Mouse (Mus musculus) brown adipose tissue, adult 24 weeks (tissue): Measurements from ENCODE around the gene Serf2. TPM values are rescaled to one million over a fixed set of nuclear protein-coding genes. Genes with fewer than 3 reads are reported as not detected.
A peak's percentile ranks its signal among the peaks of the same experiment; 100 is the strongest.

Experiments used
- H3K27ac ChIP-seq: fragments of 200-500 bp; replicated peaks from 2 replicates; pipeline ENCODE4 v1.5.1; 2012; ENCODE audit warnings: low read depth, mild to moderate bottlenecking, low read length
- H3K4me1 ChIP-seq: fragments of 200-500 bp; 2 replicates; pipeline ENCODE4 v1.6.1; 2012; ENCODE audit warnings: low read length, mixed read lengths; ENCODE audit not compliant: control insufficient read depth, insufficient read depth, insufficient read length
- H3K4me3 ChIP-seq: fragments of 200-500 bp; 2 replicates; pipeline ENCODE4 v1.5.1; 2012; ENCODE audit warnings: low read depth, mild to moderate bottlenecking, low read length, moderate library complexity; ENCODE audit not compliant: insufficient read depth
- polyA plus RNA-seq: library from polyadenylated mRNA; stranded (reverse); fragments of >200 nt; gene quantifications from 2 replicates; pipeline ENCODE4 v1.2.4, GENCODE M21; 2012; ENCODE audit not compliant: missing spikeins, insufficient read depth, insufficient read length

Gene Serf2
- polyA plus RNA-seq, 1 experiment: 583 TPM

GRCm38 (mm10) chr2:121440834-121441605 is 8.0 kb upstream of the Serf2 start:
- H3K4me3 ChIP-seq: no peak overlapping the region
- H3K27ac ChIP-seq: no peak overlapping the region
- H3K4me1 ChIP-seq: 0 out of 2 replicates have a peak, but pooled peaks cover 4% of the 10 kb centered on the region

DNA sequence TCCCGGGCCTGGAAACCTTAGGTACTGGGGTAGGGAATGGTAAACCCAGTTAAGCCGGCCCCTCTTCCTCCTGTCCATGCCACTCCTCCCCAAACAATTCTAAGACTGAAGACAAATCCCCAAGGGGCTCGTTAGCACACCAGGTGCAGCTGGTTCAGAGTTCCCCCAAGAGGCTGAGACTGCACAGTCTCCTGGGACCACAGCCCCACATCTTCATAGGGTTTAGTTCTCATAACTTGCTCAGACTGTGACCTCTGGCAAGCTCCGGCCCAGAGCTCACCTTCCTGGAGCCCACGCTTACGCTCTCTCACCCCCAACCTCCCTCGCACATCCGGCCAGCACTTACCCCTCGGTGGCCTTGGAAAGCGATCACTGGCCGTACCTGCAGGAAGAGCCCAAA is 7.2 kb upstream of the Serf2 start:
- Histone ChIP-seq H3K27ac (no peak overlapping the region), H3K4me1 (0 out of 2 replicates have a peak, but pooled peaks cover 6% of the 10 kb centered on the region), H3K4me3 (peak overlapping the region; percentile 65)

DNA sequence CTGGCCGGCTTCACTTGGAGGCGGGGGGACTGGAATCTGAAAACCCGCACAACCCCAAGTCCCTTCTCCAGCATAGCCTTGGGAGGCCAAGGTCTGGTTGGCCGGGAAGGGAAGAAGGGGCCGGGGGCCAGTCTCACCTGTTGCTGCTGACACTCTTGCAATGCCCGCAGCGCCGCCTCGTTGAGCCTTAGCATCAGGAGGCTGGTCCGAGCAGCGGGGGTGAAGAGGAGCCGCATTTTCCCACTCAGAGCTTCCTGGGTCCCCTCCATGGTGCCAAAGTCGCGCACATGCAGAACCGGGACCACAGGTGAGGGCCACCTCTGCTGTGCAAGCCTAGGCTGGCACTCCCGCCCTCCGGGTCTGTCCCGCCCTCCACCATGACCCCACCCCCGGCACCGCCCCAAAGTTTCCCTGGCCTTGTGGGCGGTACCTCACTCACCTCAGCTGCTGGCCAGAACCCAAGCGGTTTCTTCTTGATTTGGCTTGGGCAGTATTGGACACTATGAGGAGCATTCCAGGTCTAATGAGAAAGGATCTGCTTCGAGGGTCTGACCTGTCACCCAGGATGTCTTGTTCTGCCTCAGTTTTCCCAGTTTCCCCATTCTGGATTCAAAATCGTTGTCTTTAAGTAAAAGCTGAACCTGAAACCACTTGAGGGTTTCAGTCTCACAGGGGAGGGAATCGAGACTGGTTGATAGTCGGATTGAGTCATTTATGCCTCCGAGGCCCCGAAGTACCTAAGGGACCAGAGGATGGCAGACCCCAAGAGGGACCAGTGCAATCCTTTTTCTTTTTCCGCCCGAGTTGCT is 6.5 kb upstream of the Serf2 start:
- H3K4me3 ChIP-seq: peak overlapping the region; percentile 65
- H3K27ac ChIP-seq: no peak overlapping the region
- 0 out of 2 replicates have a peak, but pooled peaks cover 6% of the 10 kb centered on the region for H3K4me1 ChIP-seq

DNA sequence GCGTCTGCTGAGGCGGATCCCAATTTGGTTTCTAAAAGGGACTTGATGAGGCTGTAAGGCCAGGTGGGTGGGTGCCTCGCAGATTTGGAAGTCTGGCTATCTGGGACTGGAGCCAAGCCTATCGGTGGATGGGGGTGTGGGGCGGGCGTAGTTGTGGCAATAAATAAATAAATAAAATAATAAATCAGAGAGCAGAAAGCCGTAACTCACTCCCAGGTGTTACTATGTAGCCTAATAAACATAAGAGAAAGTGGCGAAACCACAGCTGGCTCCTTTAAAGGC is 6.0 kb upstream of the Serf2 start:
- H3K4me3 ChIP-seq: peak overlapping the region; percentile 65
- no peak overlapping the region for H3K27ac ChIP-seq
- H3K4me1 ChIP-seq: 0 out of 2 replicates have a peak, but pooled peaks cover 6% of the 10 kb centered on the region

- Histone ChIP-seq H3K27ac (no peak within 1 kb of the TSS), H3K4me1 (0 out of 2 replicates have a peak, but pooled peaks cover 6% of the 10 kb centered on the region), H3K4me3 (no peak within 1 kb of the TSS)
Observed at GRCm38 (mm10) chr2:121444178-121444577, 4.8 kb upstream of the Serf2 start, which contains the start of gene Ell3. Ell3 (minus strand) TSS chr2:121444278.

DNA sequence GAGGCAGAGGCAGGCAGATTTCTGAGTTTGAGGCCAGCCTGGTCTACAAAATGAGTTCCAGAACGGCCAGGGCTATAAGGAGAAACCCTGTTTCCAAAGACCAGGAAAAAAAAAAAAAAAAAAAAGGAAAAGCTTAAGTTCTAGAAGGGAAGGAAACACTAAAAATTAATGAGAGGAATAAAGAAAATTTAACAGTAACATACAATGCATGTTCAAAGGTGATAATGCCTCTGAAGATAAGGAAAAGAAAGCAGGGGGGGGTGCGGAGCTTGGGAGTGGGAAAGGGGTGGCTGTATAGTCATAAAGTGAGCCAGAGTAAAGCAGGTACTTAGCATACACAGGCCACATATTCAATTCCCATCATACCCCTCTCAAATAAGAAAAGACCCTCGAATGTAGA is 3.9 kb upstream of the Serf2 start:
- H3K4me1 ChIP-seq: 0 out of 2 replicates have a peak, but pooled peaks cover 6% of the 10 kb centered on the region
- no peak overlapping the region for H3K4me3 ChIP-seq
- H3K27ac ChIP-seq: no peak overlapping the region

DNA sequence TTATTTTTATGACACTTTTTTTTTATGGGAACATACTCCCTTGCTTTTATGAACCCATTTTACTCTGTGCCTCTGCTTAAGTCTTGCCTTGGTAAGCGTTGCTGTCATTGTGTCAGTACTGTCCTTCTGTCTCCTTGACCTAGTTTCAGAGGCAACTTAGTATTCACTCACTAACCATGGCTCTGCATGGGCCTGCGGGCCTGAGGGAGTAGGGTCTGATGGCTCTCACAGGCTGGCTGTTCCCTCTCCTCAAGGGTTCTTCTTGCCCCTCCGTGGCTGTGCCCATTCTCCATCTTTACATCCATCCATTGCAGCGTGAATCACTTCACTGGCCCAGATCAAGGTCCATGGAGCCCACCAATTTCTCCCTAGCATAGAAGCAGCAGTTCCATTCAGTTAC is 2.5 kb upstream of the Serf2 start:
- H3K4me1 ChIP-seq: peaks cover 9% of the 10 kb centered on the region; the same call in 1 of the 2 replicates
- no peak overlapping the region for H3K4me3 ChIP-seq
- 0 out of 2 replicates have a peak overlapping the region, but pooled peaks have one; percentile 7 for H3K27ac ChIP-seq

DNA sequence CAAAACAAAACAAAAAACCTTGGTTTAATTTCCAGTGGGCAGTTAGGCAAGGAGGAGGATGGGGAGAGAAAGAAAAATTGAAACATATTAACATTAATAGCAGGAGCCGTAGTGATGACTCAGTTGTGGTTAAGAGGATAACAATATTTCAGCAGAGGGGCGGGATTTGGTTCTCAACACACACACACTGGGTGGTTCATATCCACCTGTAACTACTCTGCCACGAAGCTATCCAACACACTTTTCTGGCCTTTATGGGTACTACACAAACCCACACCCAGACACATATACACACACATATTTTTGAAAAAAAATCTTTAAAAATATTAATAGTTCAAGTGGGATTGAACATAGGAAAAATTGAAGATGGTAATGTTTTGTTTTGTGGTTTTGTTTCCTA is 2.0 kb upstream of the Serf2 start:
- Histone ChIP-seq H3K4me1 (peaks cover 8% of the 10 kb centered on the region; the same call in 1 of the 2 replicates), H3K27ac (no peak overlapping the region), H3K4me3 (no peak overlapping the region)

DNA sequence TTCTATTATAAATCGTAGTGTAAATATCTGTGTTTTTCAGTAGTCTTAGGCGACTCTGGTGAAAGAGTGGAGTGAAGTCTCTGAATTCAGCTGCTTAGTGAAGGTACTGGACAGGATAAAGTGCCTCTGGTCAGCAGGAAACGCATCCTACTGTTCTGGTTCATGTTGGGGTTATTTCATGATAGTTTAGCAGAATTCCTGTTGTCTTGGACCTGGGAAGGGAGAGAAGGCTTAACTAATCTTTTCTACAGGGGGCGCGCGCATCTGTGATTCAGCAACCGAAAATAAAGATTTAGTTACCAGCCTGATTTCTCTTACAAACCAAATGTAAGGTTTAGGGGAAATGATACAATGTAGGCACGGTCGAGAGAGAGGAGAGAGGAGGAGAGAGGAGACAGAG is 859 bp upstream of the Serf2 start:
- H3K4me3 ChIP-seq: peak overlapping the region; percentile 70
- H3K4me1 ChIP-seq: peaks cover 5% of the 10 kb centered on the region; the same call in 1 of the 2 replicates
- peak overlapping the region; percentile 94 for H3K27ac ChIP-seq

- Histone ChIP-seq H3K4me3 (peak overlapping the region; percentile 94), H3K4me1 (peaks cover 5% of the 10 kb centered on the region; the same call in 1 of the 2 replicates), H3K27ac (peak overlapping the region; percentile 92)
Observed at GRCm38 (mm10) chr2:121449545-121450011, 583 bp downstream of the Serf2 start.

DNA sequence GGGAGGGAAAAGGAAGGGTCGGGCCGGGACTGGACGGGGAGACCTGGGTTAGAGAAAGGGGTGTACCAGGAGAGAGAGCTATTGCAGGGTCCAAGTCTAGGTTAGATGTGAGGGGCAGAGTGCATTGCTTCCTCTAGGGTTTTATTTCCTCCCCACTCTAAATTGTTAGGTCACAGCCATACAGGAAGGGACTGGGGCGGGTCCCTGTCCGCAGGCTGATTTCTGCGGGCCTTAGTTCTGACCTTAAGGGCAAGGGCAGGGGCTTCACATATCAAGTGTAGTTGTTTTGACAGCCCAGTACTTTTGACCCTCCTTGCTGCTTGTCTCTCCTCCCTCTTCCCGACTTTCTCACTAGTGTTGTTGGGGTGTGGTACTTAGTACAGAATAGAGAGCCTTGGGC is 1.1 kb downstream of the Serf2 start:
- H3K4me1 ChIP-seq: peaks cover 5% of the 10 kb centered on the region; the same call in 1 of the 2 replicates
- peak overlapping the region; percentile 94 for H3K4me3 ChIP-seq
- peak overlapping the region; percentile 92 for H3K27ac ChIP-seq

- Histone ChIP-seq H3K4me1 (peaks cover 3% of the 10 kb centered on the region; the same call in 1 of the 2 replicates), H3K27ac (no peak overlapping the region), H3K4me3 (no peak overlapping the region)
Observed at GRCm38 (mm10) chr2:121452361-121452760, 3.4 kb downstream of the Serf2 start.

DNA sequence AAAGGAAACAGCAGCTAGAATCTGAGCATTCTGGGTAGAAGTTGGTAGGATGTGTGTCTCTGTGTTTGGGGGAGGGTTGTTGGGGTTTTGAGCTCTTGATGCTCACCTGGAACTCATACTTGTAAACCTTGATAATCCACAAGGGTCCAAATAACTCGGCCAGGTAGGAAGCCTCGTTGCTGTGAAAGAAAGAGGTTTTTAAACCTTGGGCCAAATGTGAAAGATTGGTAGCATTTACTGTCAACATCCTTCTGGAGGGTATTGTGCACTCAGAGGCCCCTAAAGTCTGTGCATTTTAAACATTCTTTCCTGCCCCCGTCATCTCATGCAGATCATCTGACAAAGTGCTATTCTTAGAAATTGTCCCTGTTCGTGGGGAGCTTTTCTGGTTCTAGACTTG is 4.0 kb downstream of the Serf2 start, which contains the start of gene Hypk:
Gene Hypk, plus strand, starts transcription at position 301 of the 400 bp plus-strand sequence.
- peaks cover 3% of the 10 kb centered on the region; the same call in 1 of the 2 replicates for H3K4me1 ChIP-seq
- H3K4me3 ChIP-seq: no peak within 1 kb of the TSS
- H3K27ac ChIP-seq: no peak within 1 kb of the TSS

GRCm38 (mm10) chr2:121453917-121454316 is 4.9 kb downstream of the Serf2 start:
- Histone ChIP-seq H3K4me1 (peaks cover 3% of the 10 kb centered on the region; the same call in 1 of the 2 replicates), H3K27ac (no peak overlapping the region)

DNA sequence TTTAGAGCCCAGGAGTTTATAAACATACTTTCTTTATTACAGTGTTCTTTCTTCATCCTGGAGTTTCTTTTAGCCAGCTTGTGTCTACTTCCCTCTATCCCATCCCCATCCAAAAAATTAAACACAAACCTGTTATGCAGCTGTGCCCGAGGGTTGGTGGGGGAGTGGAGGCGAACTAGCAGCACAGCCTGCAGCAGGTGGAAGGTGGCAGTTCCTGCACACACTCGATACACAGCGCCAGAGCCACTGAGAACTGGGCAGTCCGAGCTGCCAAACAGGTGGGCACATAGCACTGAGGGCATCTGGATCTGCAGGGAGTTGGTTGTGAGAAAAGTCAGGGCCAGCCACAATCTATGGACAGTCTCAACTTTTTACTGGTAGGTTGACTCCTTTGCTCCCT is 6.5 kb downstream of the Serf2 start:
- no peak overlapping the region for H3K4me3 ChIP-seq
- peaks cover under 1% of the 10 kb centered on the region; the same call in 1 of the 2 replicates for H3K4me1 ChIP-seq
- H3K27ac ChIP-seq: no peak overlapping the region

More at GRCm38 (mm10) chr2:121453917-121454316, 4.9 kb downstream of the Serf2 start:
- no peak overlapping the region for H3K4me3 ChIP-seq
